Mouse (Mus musculus): ENCODE data around the gene N4bp2l2.
A peak's percentile ranks its signal among the peaks of the same experiment; 100 is the strongest.

The N4bp2l2 gene

GRCm38 (mm10) chr5:150598202-150599119 is 67.5 kb downstream of the N4bp2l2 start:
- DNase-seq (ENCODE audit: inconsistent age in 2 of 2, low spot score in 1 of 2) = no peak

DNA sequence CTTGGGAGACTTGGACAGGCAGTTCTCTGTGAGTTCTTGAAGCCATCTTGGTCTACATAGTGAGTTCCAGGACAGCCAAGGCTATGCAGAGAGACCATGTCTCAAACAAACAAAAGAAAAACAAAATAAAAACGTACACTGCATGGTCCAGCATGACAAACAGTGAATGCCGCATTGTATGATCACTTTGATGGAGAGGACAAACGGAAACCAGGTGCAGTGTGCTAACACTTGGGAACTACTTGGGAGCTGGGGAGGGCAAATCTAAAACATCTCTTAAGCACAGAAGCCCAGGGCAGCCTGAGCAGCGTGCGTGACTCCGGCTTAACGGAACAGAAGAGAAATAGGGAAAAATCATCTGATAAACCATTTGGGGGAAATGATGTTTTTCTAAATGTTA is 68.9 kb downstream of the N4bp2l2 start, which contains the start of gene N4bp2l1:
TSS of gene N4bp2l1 (minus strand) at position 101 of the 400 bp plus-strand sequence.
- no peak for DNase-seq (ENCODE audit: inconsistent age in 2 of 2, low spot score in 1 of 2)

- DNase-seq (ENCODE audit: inconsistent age in 2 of 2, low spot score in 1 of 2) = no peak
Observed at GRCm38 (mm10) chr5:150595366-150596016, 70.5 kb downstream of the N4bp2l2 start.

DNA sequence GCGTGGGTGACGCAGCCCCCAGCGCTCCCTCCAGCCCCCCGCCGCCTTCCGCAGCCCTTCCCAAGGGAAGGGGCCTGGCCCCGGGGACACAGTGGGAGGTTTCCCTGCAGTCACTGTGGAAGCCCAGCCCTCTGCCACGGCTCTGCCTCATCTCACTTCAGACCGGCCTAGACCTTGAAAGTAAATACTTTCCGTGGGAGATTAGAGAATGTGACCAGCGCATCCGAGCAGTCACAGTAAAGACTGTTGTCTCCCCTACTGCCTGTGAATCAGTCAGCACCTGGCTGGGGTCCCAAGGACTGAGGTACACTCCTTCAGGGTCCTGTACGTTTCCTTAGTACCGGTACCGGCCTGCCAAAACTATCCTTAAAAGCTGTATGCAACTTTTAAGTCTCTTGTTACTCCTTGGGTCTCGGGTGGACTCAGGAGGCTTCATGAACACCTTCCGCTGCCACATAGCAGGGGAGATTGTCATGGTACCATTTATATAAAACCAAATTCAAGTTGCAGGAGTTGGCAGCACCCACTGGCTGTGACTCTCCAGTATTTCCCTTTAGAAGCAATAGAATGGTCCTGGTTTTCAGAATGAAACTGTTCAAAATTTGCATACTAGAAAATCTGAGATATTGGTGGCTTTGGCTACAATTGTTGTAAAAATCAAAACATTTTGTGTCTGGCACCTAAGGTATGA is 71.2 kb downstream of the N4bp2l2 start:
- DNase-seq (ENCODE audit: inconsistent age in 2 of 2, low spot score in 1 of 2) = peak; percentile 79 to 88

DNA sequence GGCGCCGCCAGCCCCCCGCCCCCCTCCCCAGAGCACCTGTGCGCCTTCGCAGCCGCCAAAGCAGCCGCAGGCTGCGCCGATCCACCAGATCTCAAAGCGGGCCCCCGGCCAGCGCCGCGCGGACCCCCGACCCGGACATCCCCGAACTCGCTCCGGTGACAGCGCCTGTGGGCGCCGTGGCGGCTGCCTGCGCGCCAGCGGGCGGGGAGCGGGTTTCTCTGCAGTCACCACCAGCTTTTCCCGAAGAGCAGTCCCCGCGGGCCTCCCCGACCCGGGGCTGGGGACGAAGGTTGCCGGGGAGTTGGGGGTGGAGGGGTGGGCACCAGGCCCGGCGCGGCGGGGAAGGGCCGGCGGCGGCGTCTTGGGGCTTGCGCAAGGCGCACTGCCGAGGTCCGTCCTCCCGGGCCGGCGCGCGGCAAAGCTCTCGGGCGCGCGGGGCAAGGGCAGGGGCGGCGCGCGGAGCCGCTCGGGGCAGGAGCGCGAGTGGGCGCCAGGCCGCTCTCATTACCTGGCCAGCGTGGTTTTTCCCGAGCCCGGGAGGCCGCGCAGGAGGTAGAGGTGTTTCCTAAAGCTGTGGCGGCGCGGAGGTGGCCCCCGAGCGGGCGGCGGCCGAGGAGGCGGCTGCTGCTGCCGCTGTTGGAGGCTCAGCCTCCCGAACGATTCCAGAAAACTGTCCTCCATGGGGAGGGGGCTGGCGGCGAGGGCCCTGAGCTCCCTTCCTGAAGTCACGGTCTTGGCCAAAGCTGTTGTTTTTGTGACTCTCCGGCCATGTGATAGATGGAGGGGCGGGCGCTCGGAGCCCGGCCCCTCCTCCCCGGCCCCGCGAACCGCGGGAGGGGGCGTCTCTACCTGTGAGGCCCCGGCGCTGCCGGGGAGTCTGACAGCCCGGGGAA is 72.0 kb downstream of the N4bp2l2 start:
- peak; percentile 56 to 90 for DNase-seq (ENCODE audit: inconsistent age in 2 of 2, low spot score in 1 of 2)

GRCm38 (mm10) chr5:150592904-150593755 is 72.9 kb downstream of the N4bp2l2 start:
- peak; percentile 55 to 82 for DNase-seq (ENCODE audit: inconsistent age in 2 of 2, low spot score in 1 of 2)

- DNase-seq (ENCODE audit: inconsistent age in 2 of 2, low spot score in 1 of 2) = no peak
Observed at GRCm38 (mm10) chr5:150592186-150592903, 73.6 kb downstream of the N4bp2l2 start.

DNA sequence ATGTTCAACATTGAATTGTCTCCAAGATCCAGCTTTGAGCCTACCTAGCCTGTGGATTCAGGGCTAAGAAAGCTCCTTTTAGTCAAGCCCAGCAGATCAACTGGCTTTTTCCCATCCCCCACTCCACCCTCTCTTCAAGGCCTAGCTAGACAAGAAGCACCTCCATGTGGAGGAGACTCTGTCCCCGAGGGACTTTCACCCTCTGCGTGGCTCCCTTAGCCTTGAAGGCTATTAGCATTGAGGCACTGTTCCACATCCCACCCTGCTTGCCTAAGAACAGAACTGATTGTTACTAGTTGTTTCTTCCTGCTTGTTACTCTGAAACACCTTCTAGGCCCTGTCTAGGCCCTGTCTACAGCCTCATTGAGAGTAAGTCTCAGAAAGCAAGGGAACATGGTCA is 76.0 kb downstream of the N4bp2l2 start:
- DNase-seq (ENCODE audit: inconsistent age in 2 of 2, low spot score in 1 of 2) = no peak

DNA sequence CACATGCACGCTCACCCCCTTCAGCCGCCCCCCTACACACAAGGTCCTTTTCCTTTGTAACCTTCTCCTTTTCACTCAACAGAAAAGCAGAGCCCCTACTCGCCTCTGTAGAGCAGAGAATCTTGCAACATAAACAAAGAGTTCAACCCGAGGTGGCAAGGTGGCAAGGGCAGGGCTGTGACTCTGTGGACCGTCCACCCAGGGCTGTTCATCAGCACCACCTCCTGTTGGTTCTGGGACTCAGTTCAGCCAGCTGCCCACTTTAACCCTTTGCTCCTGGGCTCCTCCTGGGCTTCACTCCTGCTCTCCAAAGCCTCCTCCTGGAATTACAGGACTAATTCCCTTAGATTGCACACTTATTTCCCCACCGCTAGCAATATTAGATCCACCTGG is 81.7 kb downstream of the N4bp2l2 start:
- DNase-seq (ENCODE audit: inconsistent age in 2 of 2, low spot score in 1 of 2) = no peak

DNA sequence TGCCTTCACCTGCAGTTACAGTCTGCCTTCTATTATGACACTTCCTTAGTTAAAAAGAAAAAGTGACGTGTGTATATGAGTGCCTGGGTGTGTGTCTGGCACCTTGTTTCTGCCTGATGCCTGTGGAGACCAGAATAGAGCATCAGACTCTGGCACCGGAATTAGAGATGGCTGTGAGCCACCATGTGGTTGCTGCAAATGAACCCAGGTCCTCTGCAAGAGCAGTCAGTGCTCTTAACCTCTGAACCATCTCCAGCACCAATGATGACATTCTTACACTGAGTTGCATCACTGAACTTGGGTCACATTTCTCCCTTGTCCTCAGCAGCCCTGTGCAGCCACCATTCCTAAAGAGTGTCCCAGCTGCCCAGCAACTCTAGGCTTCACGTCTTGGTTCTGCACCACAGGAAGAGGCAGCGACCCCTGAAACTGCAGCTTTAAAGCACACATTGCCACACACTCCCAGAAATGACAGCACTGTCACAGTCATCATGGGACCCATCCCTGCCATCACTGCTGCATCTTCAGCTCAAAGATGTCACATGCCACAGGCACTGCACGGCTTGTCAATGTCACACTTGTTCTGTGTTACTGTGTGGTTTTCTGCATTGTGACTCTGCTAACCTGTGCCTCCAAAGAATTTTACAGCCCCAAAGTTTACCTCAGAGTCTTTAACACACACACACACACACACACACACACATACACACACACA is 82.2 kb downstream of the N4bp2l2 start:
- peak; percentile 34 to 87 for DNase-seq (ENCODE audit: inconsistent age in 2 of 2, low spot score in 1 of 2)

GRCm38 (mm10) chr5:150583181-150583580 is 82.8 kb downstream of the N4bp2l2 start:
- no peak for DNase-seq (ENCODE audit: inconsistent age in 2 of 2, low spot score in 1 of 2)

- DNase-seq (ENCODE audit: inconsistent age in 2 of 2, low spot score in 1 of 2) = peak in 1 of 2 experiments; percentile 23
Observed at GRCm38 (mm10) chr5:150581180-150581579, 84.8 kb downstream of the N4bp2l2 start.

DNA sequence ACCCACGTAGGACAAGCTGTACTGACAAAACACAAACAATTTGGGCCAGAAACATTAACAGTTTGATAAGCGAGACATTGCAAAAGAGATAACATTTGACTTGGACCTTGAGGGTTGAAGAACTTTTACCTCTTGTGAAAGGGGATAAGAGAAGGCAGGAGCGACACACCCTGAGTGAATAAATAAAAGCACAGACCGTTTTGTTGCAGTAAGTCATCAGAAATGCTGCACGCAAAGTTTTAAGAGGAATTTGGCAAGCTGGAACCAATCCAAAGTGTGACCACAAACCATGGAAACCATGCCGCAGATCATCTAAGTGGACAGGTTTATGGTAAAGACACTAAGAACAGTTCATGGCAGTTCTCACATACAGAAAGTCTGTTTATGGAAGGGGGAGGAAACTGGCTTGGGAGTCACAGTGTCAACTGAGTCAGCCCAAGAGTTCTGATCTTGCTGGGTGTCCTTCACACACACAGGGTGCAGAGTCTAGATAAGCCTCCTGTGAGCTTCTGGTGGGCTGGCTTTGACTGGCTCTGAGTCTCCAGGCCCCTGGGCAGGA is 87.3 kb downstream of the N4bp2l2 start:
- DNase-seq (ENCODE audit: inconsistent age in 2 of 2, low spot score in 1 of 2) = peak; percentile 20 to 58

GRCm38 (mm10) chr5:150576832-150577231 is 89.2 kb downstream of the N4bp2l2 start:
- peak; percentile 48 to 75 for DNase-seq (ENCODE audit: inconsistent age in 2 of 2, low spot score in 1 of 2)

GRCm38 (mm10) chr5:150574885-150575284 is 91.1 kb downstream of the N4bp2l2 start:
- no peak for DNase-seq (ENCODE audit: inconsistent age in 2 of 2, low spot score in 1 of 2)

DNA sequence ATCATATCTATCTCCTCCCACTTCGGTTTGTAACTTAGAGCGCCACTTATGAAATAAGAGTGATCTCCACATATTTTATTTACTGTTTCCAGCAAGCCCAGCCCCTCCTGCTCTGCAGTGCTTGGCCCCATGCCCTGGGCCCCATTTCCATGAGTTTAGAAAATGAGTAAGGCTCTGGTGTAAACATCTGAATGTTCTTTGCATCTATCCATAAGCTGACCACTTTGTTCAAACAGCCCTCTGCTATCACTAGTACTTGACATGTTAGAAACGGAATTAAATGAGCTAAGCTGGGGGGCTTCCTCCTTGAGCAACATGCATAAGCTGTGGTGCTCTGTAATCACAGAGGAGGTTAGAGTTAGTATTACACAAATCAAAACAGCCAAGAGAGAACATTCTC is 91.6 kb downstream of the N4bp2l2 start:
- no peak for DNase-seq (ENCODE audit: inconsistent age in 2 of 2, low spot score in 1 of 2)

DNA sequence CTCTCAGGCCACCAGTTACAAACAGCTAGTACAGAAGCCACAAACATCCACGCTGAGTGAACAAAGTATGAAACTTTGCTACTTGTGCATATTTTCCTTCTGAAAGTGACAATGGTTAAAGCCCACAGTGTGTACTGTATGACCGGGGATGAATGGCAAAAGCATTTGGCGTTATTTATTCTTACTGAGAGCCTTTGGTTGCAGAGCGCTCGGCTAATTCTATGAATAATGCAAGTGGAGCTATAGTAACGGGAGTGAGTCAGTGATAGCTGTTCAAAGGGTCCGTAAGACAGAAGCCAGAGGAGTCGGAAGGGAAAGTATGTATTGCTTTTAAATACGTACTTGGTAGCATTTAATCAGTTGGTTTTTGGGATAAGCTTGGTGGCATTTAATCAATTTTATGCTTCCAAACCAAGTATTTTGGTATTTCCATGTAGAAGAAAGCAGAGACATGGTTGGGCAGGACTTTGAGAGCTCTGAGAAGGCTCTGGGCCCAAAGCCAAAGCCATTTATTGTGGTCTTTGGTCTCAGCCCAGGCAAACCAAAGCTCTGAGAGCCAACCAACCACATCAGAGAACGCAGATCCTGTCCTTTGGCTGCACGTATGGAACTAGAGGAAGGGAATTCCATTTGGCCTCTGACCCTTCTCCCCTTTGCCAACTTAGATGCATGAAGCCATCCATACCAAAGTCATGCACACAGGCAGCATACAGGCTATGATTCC is 95.3 kb downstream of the N4bp2l2 start:
- DNase-seq (ENCODE audit: inconsistent age in 2 of 2, low spot score in 1 of 2) = no peak
